Mouse (Mus musculus) lung, postnatal 0 days (tissue): ENCODE measurements around the gene Cracr2b.

Experiments
- CTCF ChIP-seq: IDR thresholded peaks from 2 replicates; pipeline ENCODE4 v1.5.1; 2016; ENCODE audit warnings: antibody characterized with exemption, mild to moderate bottlenecking
- EP300 ChIP-seq: IDR thresholded peaks from 2 replicates; pipeline ENCODE4 v1.6.1; 2016; ENCODE audit warnings: antibody characterized with exemption, mild to moderate bottlenecking, control low read depth

- TF ChIP-seq CTCF (no peak), EP300 (no peak)
Measured at GRCm38 (mm10) chr7:141442199-141442598, 18.7 kb upstream of the Cracr2b start.
